Mouse (Mus musculus): ENCODE results near the gene Zfp385a. TPM values are rescaled to one million over a fixed set of nuclear protein-coding genes. Genes with fewer than 3 reads are reported as not detected.

The Zfp385a gene
- polyA plus RNA-seq, 1 experiment: 21.2 TPM

DNA sequence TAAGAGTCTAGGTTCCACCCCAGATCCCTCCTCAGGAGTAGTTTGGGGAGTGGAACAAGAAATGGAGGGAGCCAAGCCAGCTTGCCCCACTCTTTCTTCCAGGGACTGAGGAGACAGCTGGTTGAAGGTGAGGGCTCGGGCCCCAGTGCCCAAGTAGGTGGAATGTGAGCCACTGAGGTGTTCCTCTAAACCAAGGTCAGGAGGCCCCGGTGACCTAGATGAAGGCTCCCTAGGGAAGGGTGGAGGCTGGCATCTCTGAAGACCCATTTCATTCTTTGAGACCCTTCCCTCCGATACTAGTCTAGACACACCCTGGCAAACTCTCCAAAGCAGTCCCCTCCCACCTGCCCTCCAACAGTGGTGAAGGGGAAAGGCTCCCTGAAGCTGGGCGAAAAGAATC lies 17.5 kb downstream of the Zfp385a start:
- Histone ChIP-seq H3K36me3 (ENCODE audit: control insufficient read depth, insufficient read depth) (peaks cover 3% of the 10 kb centered on the region), H3K79me3 (ENCODE audit: low read depth) (no peaks in the 10 kb centered on the region), H3K27me3 (ENCODE audit: control insufficient read depth, insufficient read depth, insufficient read length) (no peaks in the 10 kb centered on the region), H3K4me3 (ENCODE audit: insufficient read depth, poor library complexity, severe bottlenecking) (peak overlapping the region; percentile 39), H3K79me2 (ENCODE audit: control insufficient read depth, insufficient read depth) (no peaks in the 10 kb centered on the region), H3ac (ENCODE audit: control insufficient read depth, insufficient read length, low read depth) (no peak overlapping the region)
- TF ChIP-seq CTCF (IDR thresholded peaks at IDR 0.05; ENCODE audit: control insufficient read depth, insufficient read depth, insufficient read length) (no peak), MYOD1 (IDR thresholded peaks at IDR 0.05; ENCODE audit: control insufficient read depth, insufficient read length, low read depth) (no peak), FOSL1 (IDR thresholded peaks at IDR 0.05; ENCODE audit: insufficient read depth, low read length, poor library complexity, severe bottlenecking) (no peak), MAX (IDR thresholded peaks at IDR 0.05) (no peak), MYOG (IDR thresholded peaks at IDR 0.05; ENCODE audit: control insufficient read depth, extremely low read depth, insufficient read length) (no peak), CEBPB (IDR thresholded peaks at IDR 0.05; ENCODE audit: low read depth) (no peak), USF1 (IDR thresholded peaks at IDR 0.05; ENCODE audit: low read depth) (no peak)

GRCm38 (mm10) chr15:103321076-103321475 lies 18.8 kb downstream of the Zfp385a start:
- Histone ChIP-seq H3K79me3 (ENCODE audit: low read depth) (no peaks in the 10 kb centered on the region), H3K36me3 (ENCODE audit: control insufficient read depth, insufficient read depth) (peaks cover 3% of the 10 kb centered on the region), H3K4me3 (ENCODE audit: insufficient read depth, poor library complexity, severe bottlenecking) (no peak overlapping the region), H3K27me3 (ENCODE audit: control insufficient read depth, insufficient read depth, insufficient read length) (no peaks in the 10 kb centered on the region), H3ac (ENCODE audit: control insufficient read depth, insufficient read length, low read depth) (no peak overlapping the region), H3K79me2 (ENCODE audit: control insufficient read depth, insufficient read depth) (no peaks in the 10 kb centered on the region)
- TF ChIP-seq USF1 (IDR thresholded peaks at IDR 0.05; ENCODE audit: low read depth) (no peak), MAX (IDR thresholded peaks at IDR 0.05) (no peak), FOSL1 (IDR thresholded peaks at IDR 0.05; ENCODE audit: insufficient read depth, low read length, poor library complexity, severe bottlenecking) (no peak), CEBPB (IDR thresholded peaks at IDR 0.05; ENCODE audit: low read depth) (no peak), MYOD1 (IDR thresholded peaks at IDR 0.05; ENCODE audit: control insufficient read depth, insufficient read length, low read depth) (no peak), CTCF (IDR thresholded peaks at IDR 0.05; ENCODE audit: control insufficient read depth, insufficient read depth, insufficient read length) (no peak), MYOG (IDR thresholded peaks at IDR 0.05; ENCODE audit: control insufficient read depth, extremely low read depth, insufficient read length) (no peak)

GRCm38 (mm10) chr15:103318201-103318816 lies 21.6 kb downstream of the Zfp385a start:
- H3ac ChIP-seq (ENCODE audit: control insufficient read depth, insufficient read length, low read depth): peak overlapping the region; percentile 3
- TF ChIP-seq CEBPB (IDR thresholded peaks at IDR 0.05; ENCODE audit: low read depth) (no peak), MAX (IDR thresholded peaks at IDR 0.05) (no peak), MYOD1 (IDR thresholded peaks at IDR 0.05; ENCODE audit: control insufficient read depth, insufficient read length, low read depth) (peak; percentile 87)
- no peaks in the 10 kb centered on the region for H3K79me3 ChIP-seq (ENCODE audit: low read depth)
- no peaks in the 10 kb centered on the region for H3K79me2 ChIP-seq (ENCODE audit: control insufficient read depth, insufficient read depth)
- no peak overlapping the region for H3K4me3 ChIP-seq (ENCODE audit: insufficient read depth, poor library complexity, severe bottlenecking)
- no peaks in the 10 kb centered on the region for H3K27me3 ChIP-seq (ENCODE audit: control insufficient read depth, insufficient read depth, insufficient read length)
- peaks cover 3% of the 10 kb centered on the region for H3K36me3 ChIP-seq (ENCODE audit: control insufficient read depth, insufficient read depth)

DNA sequence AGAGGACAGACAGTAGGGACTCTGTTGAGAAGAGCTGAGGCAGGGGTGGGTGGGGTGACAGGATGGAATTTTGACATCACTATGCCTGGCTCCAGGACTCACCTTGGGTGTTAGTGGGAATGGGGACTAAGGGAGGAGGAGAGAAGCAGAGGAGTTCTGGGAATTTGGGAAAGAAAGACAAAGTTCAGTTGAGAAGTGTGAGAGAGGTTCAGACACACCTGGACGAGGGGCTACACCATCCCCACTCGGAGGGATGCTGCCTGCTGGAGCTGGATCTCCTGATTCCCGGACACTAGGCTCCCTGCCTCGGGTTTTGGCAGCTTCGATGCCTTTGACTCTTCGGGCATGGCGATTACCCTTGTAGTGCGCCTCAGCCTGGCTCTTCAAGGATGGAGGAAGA lies 22.2 kb downstream of the Zfp385a start:
- no peak overlapping the region for H3K4me3 ChIP-seq (ENCODE audit: insufficient read depth, poor library complexity, severe bottlenecking)
- peak overlapping the region; percentile 3 for H3ac ChIP-seq (ENCODE audit: control insufficient read depth, insufficient read length, low read depth)
- no peak for TF ChIP-seq MYOD1 (IDR thresholded peaks at IDR 0.05; ENCODE audit: control insufficient read depth, insufficient read length, low read depth)
- TF ChIP-seq USF1 (IDR thresholded peaks at IDR 0.05; ENCODE audit: low read depth): no peak
- TF ChIP-seq CTCF (IDR thresholded peaks at IDR 0.05; ENCODE audit: control insufficient read depth, insufficient read depth, insufficient read length): no peak
- TF ChIP-seq MYOG (IDR thresholded peaks at IDR 0.05; ENCODE audit: control insufficient read depth, extremely low read depth, insufficient read length): no peak
- no peak for TF ChIP-seq CEBPB (IDR thresholded peaks at IDR 0.05; ENCODE audit: low read depth)
- TF ChIP-seq MAX (IDR thresholded peaks at IDR 0.05): no peak
- TF ChIP-seq FOSL1 (IDR thresholded peaks at IDR 0.05; ENCODE audit: insufficient read depth, low read length, poor library complexity, severe bottlenecking): no peak
- H3K79me3 ChIP-seq (ENCODE audit: low read depth): no peaks in the 10 kb centered on the region
- no peaks in the 10 kb centered on the region for H3K27me3 ChIP-seq (ENCODE audit: control insufficient read depth, insufficient read depth, insufficient read length)
- peaks cover 3% of the 10 kb centered on the region for H3K36me3 ChIP-seq (ENCODE audit: control insufficient read depth, insufficient read depth)
- H3K79me2 ChIP-seq (ENCODE audit: control insufficient read depth, insufficient read depth): no peaks in the 10 kb centered on the region

GRCm38 (mm10) chr15:103317120-103317519 lies 22.8 kb downstream of the Zfp385a start:
- no peak for TF ChIP-seq USF1 (IDR thresholded peaks at IDR 0.05; ENCODE audit: low read depth)
- no peak for TF ChIP-seq MYOG (IDR thresholded peaks at IDR 0.05; ENCODE audit: control insufficient read depth, extremely low read depth, insufficient read length)
- no peak for TF ChIP-seq MAX (IDR thresholded peaks at IDR 0.05)
- TF ChIP-seq CEBPB (IDR thresholded peaks at IDR 0.05; ENCODE audit: low read depth): no peak
- TF ChIP-seq MYOD1 (IDR thresholded peaks at IDR 0.05; ENCODE audit: control insufficient read depth, insufficient read length, low read depth): no peak
- no peak for TF ChIP-seq CTCF (IDR thresholded peaks at IDR 0.05; ENCODE audit: control insufficient read depth, insufficient read depth, insufficient read length)
- TF ChIP-seq FOSL1 (IDR thresholded peaks at IDR 0.05; ENCODE audit: insufficient read depth, low read length, poor library complexity, severe bottlenecking): no peak
- H3ac ChIP-seq (ENCODE audit: control insufficient read depth, insufficient read length, low read depth): no peak overlapping the region
- peaks cover 3% of the 10 kb centered on the region for H3K36me3 ChIP-seq (ENCODE audit: control insufficient read depth, insufficient read depth)
- H3K27me3 ChIP-seq (ENCODE audit: control insufficient read depth, insufficient read depth, insufficient read length): no peaks in the 10 kb centered on the region
- no peak overlapping the region for H3K4me3 ChIP-seq (ENCODE audit: insufficient read depth, poor library complexity, severe bottlenecking)
- no peaks in the 10 kb centered on the region for H3K79me3 ChIP-seq (ENCODE audit: low read depth)
- no peaks in the 10 kb centered on the region for H3K79me2 ChIP-seq (ENCODE audit: control insufficient read depth, insufficient read depth)

All from C2C12 (cell line).